Mouse (Mus musculus) forebrain, embryonic 10.5 days (tissue): ENCODE measurements around the gene Nt5c. TPM values are rescaled to one million over a fixed set of nuclear protein-coding genes. Genes with fewer than 3 reads are reported as not detected.
"Not testable (repeated sequence)": the region's sequence is repeated elsewhere in the genome, so short reads cannot be mapped to it uniquely, and the experiment has no call there.

ENCODE experiments used
- DNase-seq: peaks from one replicate; pipeline ENCODE4 v3.0.0-alpha.2; 2017; ENCODE audit warnings: low spot score; ENCODE audit errors: extremely low spot score
- H3K27ac ChIP-seq: fragments of 300-500 bp; sonication (generic); 2 replicates; pipeline ENCODE4 v1.5.1; 2016; ENCODE audit warnings: mild to moderate bottlenecking
- H3K27me3 ChIP-seq: fragments of 300-500 bp; sonication (generic); 2 replicates; pipeline ENCODE4 v1.6.1; 2016; ENCODE audit warnings: mild to moderate bottlenecking; ENCODE audit not compliant: poor library complexity, severe bottlenecking
- H3K36me3 ChIP-seq: fragments of 300-500 bp; sonication (generic); replicated peaks from 2 replicates; pipeline ENCODE4 v1.6.1; 2016; ENCODE audit warnings: mild to moderate bottlenecking, moderate library complexity
- H3K4me1 ChIP-seq: fragments of 300-500 bp; sonication (generic); 2 replicates; pipeline ENCODE4 v1.6.1; 2016
- H3K4me3 ChIP-seq: fragments of 300-500 bp; sonication (generic); 2 replicates; pipeline ENCODE4 v1.5.1; 2016; ENCODE audit warnings: mild to moderate bottlenecking, moderate library complexity
- H3K9me3 ChIP-seq: fragments of 300-500 bp; sonication (generic); 2 replicates; pipeline ENCODE4 v1.6.1; 2016; ENCODE audit warnings: mild to moderate bottlenecking, moderate library complexity
- WGBS: fragments of 180-500 bp; shearing (Covaris S2); methylation state at CpG from one replicate; pipeline ENCODE4 v1.1.7; 2016; 5-methylcytosine and 5-hydroxymethylcytosine counted together
- polyA plus RNA-seq: library from polyadenylated mRNA; unstranded; fragments of >200 nt; fragmentation: Nextera tagmentation; extraction: Ambion mirVana; gene quantifications from 2 replicates; pipeline ENCODE4 v1.2.1, GENCODE M21; 2016

Nt5c gene
- 93.2 and 94.5 TPM in 2 replicates for polyA plus RNA-seq

DNA sequence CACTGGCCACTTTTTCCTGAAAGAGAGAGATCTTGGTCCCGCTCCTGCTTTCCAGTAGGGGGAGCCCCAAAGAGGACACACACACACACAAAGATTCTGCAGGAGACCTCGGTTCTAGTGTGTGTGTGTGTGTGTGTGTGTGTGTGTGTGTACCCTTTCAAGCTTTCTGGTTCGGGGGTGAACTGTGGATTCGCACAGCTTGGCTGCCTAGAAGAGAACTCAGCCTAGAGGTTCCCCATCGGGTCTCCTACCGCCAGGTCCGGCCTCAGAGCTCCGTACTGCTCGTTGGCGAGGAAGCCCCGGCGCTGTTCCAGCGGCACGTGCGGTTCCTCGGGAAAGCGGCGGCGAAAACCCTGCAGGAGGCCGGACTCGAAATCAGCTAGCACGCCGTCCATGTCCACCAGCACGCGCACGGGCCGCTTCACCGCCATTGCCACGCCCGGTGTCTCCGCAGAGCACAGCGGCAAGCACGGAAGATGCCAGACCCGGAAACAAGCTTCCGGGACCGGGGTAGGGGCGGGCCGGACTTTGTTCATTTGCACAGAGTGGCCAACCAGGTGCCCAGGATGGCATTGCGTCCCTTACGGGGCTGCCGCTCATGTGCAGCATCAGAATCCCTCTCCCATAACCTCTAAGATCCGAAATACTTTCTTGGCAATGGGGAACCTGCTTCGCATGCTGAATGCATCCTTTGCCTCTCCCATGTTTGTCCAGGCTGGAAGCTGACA is at the start of gene Nt5c:
Gene Nt5c (minus strand): TSS at position 507 of the 728 bp plus-strand sequence.
- Histone ChIP-seq H3K4me3 (peak within 1 kb of the TSS; percentile 78), H3K4me1 (peaks cover 29% of the 10 kb centered on the region), H3K9me3 (no peaks in the 10 kb centered on the region), H3K27ac (peak within 1 kb of the TSS; percentile 88), H3K36me3 (peaks cover 25% of the 10 kb centered on the region), H3K27me3 (peaks cover 8% of the 10 kb centered on the region)
- peak; percentile 83 for DNase-seq
- WGBS, result under 1% methylated on average over 43 of the region's 43 CpGs

DNA sequence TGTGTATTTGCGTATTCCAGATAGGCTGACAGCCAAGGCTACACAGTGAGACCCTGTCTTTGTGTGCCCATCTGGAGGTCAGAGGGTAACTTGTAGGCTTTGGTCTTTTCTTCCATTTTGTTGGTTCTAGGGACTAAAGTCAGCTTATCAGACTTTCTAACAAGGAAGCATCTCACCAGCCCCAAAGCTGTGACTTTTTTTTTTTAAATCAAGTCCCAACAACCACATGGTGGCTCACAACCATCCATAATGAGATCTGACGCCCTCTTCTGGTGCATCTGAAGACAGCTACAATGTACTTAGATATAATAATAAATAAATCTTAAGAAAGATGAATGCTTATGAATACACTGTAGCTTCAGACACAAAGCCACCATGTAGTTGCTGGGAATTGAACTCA is 46.4 kb upstream of the Nt5c start:
- DNase-seq, result no peak
- 60% methylated on average over 2 of the region's 2 CpGs for WGBS
- Histone ChIP-seq H3K4me1 (peaks cover 23% of the 10 kb centered on the region), H3K36me3 (peaks cover 17% of the 10 kb centered on the region), H3K9me3 (no peaks in the 10 kb centered on the region), H3K27ac (no peak overlapping the region), H3K4me3 (no peak overlapping the region), H3K27me3 (peaks cover 3% of the 10 kb centered on the region; the same call in 1 of the 2 replicates)

DNA sequence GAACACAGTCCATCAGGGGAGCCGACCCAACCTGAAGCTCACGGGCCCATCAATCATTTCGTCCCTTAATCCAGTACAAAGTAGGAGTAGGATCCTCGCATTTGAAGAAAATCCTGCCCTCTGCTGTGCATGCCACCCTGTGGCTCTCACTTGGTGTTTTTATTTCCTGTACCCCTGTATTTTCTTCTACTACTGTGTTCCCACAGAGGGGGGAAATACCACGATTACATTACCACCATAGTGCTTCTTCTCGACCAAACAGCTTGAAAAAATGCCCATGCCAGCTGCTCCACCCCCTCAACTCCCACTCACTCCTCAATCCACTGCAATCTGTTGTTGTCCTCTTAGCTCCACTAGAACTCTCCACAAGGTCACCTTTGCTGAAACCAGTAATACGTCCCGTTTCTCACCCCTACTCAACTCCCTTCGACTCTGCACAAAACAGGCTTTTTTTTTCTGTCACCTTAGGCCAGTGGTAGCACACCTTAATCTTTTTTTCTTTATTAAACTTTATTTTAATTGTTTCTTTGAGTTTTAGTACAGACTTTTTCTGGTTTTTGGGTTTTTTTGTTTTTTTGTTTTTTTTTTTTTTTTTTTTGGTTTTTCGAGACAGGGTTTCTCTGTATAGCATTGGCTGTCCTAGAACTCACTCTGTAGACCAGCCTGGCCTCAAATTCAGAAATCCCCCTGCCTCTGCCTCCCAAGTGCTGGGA is 45.4 kb upstream of the Nt5c start:
- no peaks in the 10 kb centered on the region for H3K27me3 ChIP-seq
- peaks cover 27% of the 10 kb centered on the region for H3K36me3 ChIP-seq
- peak; percentile 36 for DNase-seq
- H3K9me3 ChIP-seq, result no peaks in the 10 kb centered on the region
- peak overlapping the region; percentile 99 for H3K4me3 ChIP-seq
- WGBS, result 89% methylated on average over 10 of the region's 10 CpGs
- H3K4me1 ChIP-seq, result peaks cover 27% of the 10 kb centered on the region
- peak overlapping the region; percentile 99 for H3K27ac ChIP-seq

DNA sequence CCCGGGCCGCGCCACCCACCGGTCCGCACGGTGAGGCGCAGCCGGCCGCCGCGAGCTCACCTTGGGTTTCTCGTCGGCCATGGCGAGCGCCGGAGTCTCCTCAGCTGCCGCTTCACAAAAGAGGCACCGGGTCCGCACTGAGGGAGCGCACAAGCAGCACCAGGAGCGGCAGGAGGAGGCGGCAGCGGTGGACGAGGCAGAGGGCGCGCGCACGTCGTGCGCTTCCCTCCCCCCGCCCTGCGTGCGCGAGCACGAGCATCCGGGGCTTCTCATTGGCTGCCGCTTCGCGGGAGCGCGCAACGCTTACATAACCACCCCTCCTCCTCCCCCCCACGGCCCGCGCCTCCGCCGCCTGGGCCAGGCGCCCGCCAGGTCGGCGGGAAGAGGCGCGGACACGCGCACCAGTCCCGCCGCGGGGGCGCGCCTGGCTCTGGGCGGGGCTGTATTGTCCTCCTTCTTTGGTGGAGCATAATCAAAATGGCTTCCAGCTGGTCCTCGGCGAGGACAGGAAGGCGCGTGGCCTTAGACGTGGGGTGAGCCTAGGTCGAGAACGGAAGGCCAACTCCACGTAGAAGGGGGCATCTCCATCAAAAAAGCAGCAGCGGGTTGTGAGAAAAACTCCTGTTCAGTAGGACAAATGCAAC is 44.5 kb upstream of the Nt5c start, which contains the start of gene Sumo2:
Gene Sumo2 (minus strand): TSS at position 239 of the 644 bp plus-strand sequence.
- Histone ChIP-seq H3K36me3 (peaks cover 36% of the 10 kb centered on the region), H3K9me3 (no peaks in the 10 kb centered on the region), H3K4me1 (peaks cover 27% of the 10 kb centered on the region), H3K4me3 (peak within 1 kb of the TSS; percentile 99), H3K27ac (peak within 1 kb of the TSS; percentile 99), H3K27me3 (no peaks in the 10 kb centered on the region)
- DNase-seq, result peak; percentile 98
- WGBS, result 1% methylated on average over 68 of the region's 70 CpGs

DNA sequence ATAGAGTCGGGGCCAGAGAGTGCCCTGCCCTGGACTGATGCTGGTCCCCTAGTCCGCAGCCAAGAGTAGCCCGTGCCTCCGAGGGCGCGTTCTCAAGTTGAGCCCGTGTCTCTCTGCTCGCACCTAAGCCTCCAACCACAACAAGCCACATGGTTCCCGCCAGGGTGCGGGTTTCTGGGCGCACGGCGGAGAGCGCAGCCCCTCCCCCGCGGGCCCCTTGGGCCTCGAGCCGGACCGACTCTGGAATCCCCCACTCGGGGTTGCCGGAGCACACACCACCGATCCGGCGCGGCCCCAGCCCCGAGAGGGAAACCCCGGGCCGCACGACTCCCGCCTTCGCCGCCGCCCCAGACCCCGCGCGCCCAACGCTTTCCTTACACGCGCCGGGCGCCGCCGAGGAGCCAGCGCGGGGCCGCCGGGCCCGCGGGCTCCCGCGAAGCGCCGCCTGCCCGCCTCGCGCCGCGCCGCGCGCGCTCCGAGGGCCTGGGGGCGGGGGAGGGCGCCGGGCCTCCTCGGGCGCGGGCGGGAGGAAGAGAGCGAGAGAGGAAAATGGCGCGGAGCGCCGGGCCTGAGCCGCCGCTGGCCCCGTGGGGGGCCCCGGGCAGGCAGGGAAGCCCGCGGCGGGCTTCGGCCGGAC is 43.9 kb upstream of the Nt5c start:
- WGBS, result under 1% methylated on average over 53 of the region's 84 CpGs
- Histone ChIP-seq H3K27ac (peak overlapping the region; percentile 99), H3K9me3 (no peaks in the 10 kb centered on the region), H3K36me3 (peaks cover 42% of the 10 kb centered on the region), H3K4me3 (peak overlapping the region; percentile 99), H3K4me1 (peaks cover 27% of the 10 kb centered on the region), H3K27me3 (no peaks in the 10 kb centered on the region)
- peak; percentile 72 for DNase-seq

DNA sequence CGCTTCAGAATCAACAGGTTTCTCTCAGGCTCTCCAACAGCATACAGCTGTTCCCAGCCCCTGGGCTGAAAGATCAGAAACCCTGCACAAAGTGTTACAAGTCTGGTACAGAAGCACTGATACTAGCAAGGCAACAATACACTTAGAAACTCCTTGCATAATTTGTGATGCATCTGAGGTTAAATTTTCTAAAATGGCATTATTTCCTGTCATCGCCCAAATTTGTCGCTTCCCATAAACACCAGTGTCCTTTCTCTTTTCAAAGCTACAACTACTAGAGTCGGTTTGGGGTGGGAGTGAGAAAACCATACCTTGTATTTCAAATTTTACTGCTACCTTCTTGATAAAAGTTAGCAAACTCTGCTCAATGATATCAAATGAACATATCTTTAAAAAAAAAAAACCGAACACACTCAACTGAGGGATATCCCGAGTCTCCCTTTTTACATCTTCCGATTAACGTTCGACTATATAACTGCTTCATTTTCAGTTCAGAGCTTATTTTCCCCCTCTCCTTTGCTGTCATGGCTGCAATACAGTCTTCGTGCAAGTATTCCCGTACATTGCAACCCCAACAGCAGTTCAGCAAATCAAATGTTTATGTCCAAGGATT is 43.2 kb upstream of the Nt5c start:
- H3K4me1 ChIP-seq, result peaks cover 27% of the 10 kb centered on the region
- DNase-seq, result no peak
- H3K36me3 ChIP-seq, result peaks cover 49% of the 10 kb centered on the region
- H3K4me3 ChIP-seq, result peak overlapping the region; percentile 99
- H3K9me3 ChIP-seq, result no peaks in the 10 kb centered on the region
- WGBS, result 12% methylated on average over 11 of the region's 11 CpGs
- H3K27ac ChIP-seq, result peak overlapping the region; percentile 99
- no peaks in the 10 kb centered on the region for H3K27me3 ChIP-seq

DNA sequence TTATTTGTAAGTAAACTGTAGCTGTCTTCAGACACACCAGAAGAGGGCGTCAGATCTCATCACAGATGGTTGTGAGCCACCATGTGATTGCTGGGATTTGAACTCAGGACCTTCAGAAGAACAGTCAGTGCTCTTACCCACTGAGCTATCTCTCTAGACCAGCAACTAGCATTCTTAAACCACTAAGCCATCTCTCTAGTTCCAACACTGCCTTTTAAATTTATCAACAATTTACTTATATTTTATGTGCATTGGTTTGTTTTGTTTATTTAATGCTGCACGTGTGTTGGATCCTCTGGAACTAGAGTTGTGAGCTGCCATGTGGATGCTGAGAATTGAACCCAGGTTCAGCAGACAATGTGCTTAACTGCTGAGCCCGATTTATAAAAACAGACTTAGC is 34.8 kb upstream of the Nt5c start:
- not testable (repeated sequence) for H3K9me3 ChIP-seq, DNase-seq, H3K27me3 ChIP-seq, H3K4me1 ChIP-seq, H3K4me3 ChIP-seq, H3K27ac ChIP-seq
- H3K36me3 ChIP-seq, result peaks cover 93% of the 10 kb centered on the region
- WGBS, result 91% methylated on average over 3 of the region's 3 CpGs

DNA sequence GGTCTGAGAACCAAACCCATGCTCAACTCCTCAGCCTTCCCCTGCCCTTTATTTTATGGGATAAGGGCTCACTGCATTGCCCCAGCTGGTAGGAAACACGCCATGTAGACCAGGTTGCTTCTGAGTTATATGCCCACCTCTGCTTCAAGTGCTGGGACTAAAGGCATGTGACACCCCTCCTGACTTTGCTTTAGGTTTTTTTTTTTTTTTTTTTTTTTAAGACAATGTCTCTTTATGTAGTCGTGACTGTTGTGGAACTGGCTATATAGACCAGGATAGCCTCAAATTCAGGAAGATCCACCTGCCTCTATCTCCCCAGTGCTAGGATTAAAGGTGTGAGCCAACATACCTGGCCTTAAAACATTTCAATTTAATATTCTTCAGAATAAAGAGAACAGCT is 31.0 kb upstream of the Nt5c start:
- H3K9me3 ChIP-seq, result no peaks in the 10 kb centered on the region
- no peak overlapping the region for H3K4me3 ChIP-seq
- no peaks in the 10 kb centered on the region for H3K4me1 ChIP-seq
- H3K27ac ChIP-seq, result no peak overlapping the region
- DNase-seq, result no peak
- H3K27me3 ChIP-seq, result no peaks in the 10 kb centered on the region
- H3K36me3 ChIP-seq, result peaks cover 66% of the 10 kb centered on the region
- 77% methylated on average over 2 of the region's 2 CpGs for WGBS

DNA sequence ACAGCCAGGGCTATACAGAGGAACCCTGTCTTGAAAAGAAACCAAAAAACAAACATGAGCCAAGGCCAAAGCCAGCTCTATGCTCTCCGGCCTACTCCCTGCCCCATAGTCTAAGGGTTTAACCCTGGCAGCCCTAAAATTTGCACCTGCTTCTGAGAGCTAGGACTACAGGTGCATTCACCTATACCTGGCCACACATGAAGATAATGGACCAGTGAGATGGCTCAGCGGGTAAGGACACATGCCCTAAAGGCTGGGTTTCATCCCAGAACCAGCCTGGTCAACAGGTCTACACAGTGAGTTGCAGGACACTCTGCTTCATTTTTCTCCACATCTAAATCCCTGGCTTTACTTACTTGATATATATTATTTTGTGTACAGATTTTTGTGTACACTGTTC is 30.6 kb upstream of the Nt5c start:
- WGBS, result 86% methylated on average over 2 of the region's 2 CpGs
- H3K36me3 ChIP-seq, result peaks cover 62% of the 10 kb centered on the region
- no peak for DNase-seq

DNA sequence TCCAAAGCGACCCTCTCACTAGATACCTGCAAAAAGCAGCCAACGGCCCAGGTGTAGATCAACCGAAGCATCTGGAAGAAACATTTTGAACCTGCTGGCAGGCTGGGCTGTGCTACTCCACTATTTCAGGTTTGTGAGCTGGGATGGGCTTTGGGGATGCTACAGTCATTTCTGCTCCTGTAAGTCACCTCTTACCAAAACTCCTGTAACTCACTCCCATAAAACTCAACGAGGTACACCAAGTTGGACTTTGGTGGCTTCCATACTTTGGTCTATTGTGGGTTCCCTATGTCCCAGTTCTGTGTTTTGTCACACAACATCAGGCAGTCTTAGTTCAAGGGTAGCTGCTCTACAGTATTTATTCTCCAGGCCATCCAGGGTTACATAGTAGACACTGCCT is 29.4 kb upstream of the Nt5c start:
- Histone ChIP-seq H3K9me3 (no peaks in the 10 kb centered on the region), H3K4me3 (no peak overlapping the region), H3K27me3 (no peaks in the 10 kb centered on the region), H3K4me1 (no peaks in the 10 kb centered on the region), H3K27ac (no peak overlapping the region), H3K36me3 (peaks cover 50% of the 10 kb centered on the region)
- WGBS, result 86% methylated on average over 4 of the region's 4 CpGs
- DNase-seq, result no peak

More for the DNA sequence above, 30.6 kb upstream of the Nt5c start:
- no peaks in the 10 kb centered on the region for H3K9me3 ChIP-seq
- no peaks in the 10 kb centered on the region for H3K27me3 ChIP-seq
- no peak overlapping the region for H3K4me3 ChIP-seq
- no peaks in the 10 kb centered on the region for H3K4me1 ChIP-seq
- H3K27ac ChIP-seq, result no peak overlapping the region

DNA sequence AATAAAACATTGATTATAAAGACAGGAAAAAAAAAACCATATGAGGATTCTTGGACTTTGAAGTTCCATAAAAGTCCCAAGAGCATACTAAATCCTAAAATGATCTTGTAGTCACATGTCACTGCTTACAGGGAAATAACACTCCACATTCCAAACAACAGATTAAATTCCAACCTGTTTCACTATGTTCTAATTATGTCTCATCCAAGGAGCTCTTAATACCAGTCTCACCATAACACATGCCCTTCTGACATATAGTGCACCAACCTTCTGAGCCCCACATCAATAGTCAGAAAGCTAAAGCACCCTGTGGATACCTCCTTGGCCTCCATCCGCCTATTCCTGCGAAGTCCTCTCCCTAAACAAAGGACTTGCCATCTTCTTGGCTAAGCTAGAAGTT is 28.6 kb upstream of the Nt5c start:
- Histone ChIP-seq H3K4me1 (peaks cover 2% of the 10 kb centered on the region), H3K27ac (no peak overlapping the region), H3K27me3 (no peaks in the 10 kb centered on the region), H3K4me3 (no peak overlapping the region), H3K36me3 (peaks cover 41% of the 10 kb centered on the region), H3K9me3 (no peaks in the 10 kb centered on the region)
- 78% methylated on average over 2 of the region's 2 CpGs for WGBS
- DNase-seq, result no peak

DNA sequence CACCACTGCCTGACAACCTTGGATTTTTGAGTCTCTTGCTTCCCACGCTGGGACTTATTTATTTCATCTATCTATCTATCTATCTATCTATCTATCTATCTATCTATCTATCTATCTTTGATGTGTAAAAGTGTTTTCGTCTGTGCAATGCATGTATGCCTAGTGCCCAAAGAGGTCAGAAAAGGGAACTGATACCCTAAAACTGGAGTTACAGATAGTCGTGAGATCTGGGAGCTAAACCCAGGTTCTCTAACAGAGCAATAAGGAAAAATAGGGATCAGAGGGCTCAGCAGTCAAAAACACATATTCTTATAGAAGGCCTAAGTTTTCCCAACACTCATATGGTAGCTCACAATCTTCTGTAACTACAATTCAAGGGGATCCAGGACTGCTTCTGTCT is 27.9 kb upstream of the Nt5c start:
- Histone ChIP-seq H3K4me1 (peaks cover 9% of the 10 kb centered on the region), H3K27ac (no peak overlapping the region), H3K4me3 (no peak overlapping the region), H3K36me3 (peaks cover 35% of the 10 kb centered on the region), H3K27me3 (no peaks in the 10 kb centered on the region), H3K9me3 (no peaks in the 10 kb centered on the region)
- 89% methylated on average over 3 of the region's 3 CpGs for WGBS
- no peak for DNase-seq
